Mouse (Mus musculus): ENCODE results near the gene Riox1. TPM values are rescaled to one million over a fixed set of nuclear protein-coding genes. Genes with fewer than 3 reads are reported as not detected.

Riox1 gene
- total RNA-seq, 2 experiments from 2014 or later = 14.4 to 15.3 TPM

Other genes starting within 250 kb of the Riox1 start
- 1 to 10 TPM; 2.8 to 3.1 TPM for gene Papln, start 187.0 kb upstream of the Riox1 start, total RNA-seq (2021)
- 10 to 100 TPM; 34.5 to 42.3 TPM for gene Numb, start 28.7 kb upstream of the Riox1 start, total RNA-seq (2021)
- gene Heatr4, start 34.2 kb downstream of the Riox1 start, total RNA-seq (2021) = not detected
- 10 to 100 TPM; 14.9 to 16.4 TPM for gene Acot2, start 37.3 kb downstream of the Riox1 start, total RNA-seq (2021)
- 10 to 100 TPM; 23.1 to 25.4 TPM for gene Acot1, start 58.9 kb downstream of the Riox1 start, total RNA-seq (2021)
- gene Acot4, start 87.8 kb downstream of the Riox1 start, total RNA-seq (2021) = 1 to 10 TPM; 1.8 to 2.4 TPM
- gene Gm49366, start 88.3 kb downstream of the Riox1 start, total RNA-seq (2021) = 1 to 10 TPM in 1 of 2 experiments, not detected in 1; 1.3 TPM
- gene Acot3, start 101.5 kb downstream of the Riox1 start, total RNA-seq (2021) = 1 to 10 TPM; 2.1 TPM
- 1 to 10 TPM; 7.9 to 9.1 TPM for gene Acot5, start 118.7 kb downstream of the Riox1 start, total RNA-seq (2021)
- gene Acot6, start 150.0 kb downstream of the Riox1 start, total RNA-seq (2021) = 1 to 10 TPM; 4.6 to 5.0 TPM
- 100 to 1,000 TPM; 104 to 112 TPM for gene Dnal1, start 163.8 kb downstream of the Riox1 start, total RNA-seq (2021)
- gene Pnma1, start 197.9 kb downstream of the Riox1 start, total RNA-seq (2021) = 1 to 10 TPM; 2.3 to 2.8 TPM